9 mouse cellular contexts compared by ENCODE assay signal in genomic region chr13:53426507-53426906, GRCm38 (mm10). TPM values are rescaled to one million over a fixed set of nuclear protein-coding genes. Genes with fewer than 3 reads are reported as not detected.
DNase-seq lines count a peak whose midpoint lies in the region; ATAC-seq and TF ChIP-seq lines count a peak whose summit lies in the region.
"Had no signal": no experiment of that assay in that cellular context is flagged by ENCODE, and none has a peak within 500 bp of the region (broad histone marks: within the 10 kb centered on the region; RNA-seq: fewer than 3 reads in every experiment).

No protein-coding gene starts in this region.

- no peaks in the 10 kb centered on the region for H3K4me1 ChIP-seq in hindbrain, embryonic 14.5 days (replicated peaks; ENCODE audit: control insufficient read depth, insufficient read depth, low read length)
- no peaks in the 10 kb centered on the region for H3K4me1 ChIP-seq in hindbrain, embryonic 12.5 days
- H3K4me1 ChIP-seq in stomach, postnatal 0 days (replicated peaks; ENCODE audit: control insufficient read depth, insufficient read depth), result no peaks in the 10 kb centered on the region

- H3K27me3 ChIP-seq in hindbrain, embryonic 14.5 days (ENCODE audit: control insufficient read depth, insufficient read depth, low read length), result no peaks in the 10 kb centered on the region
- no peaks in the 10 kb centered on the region for H3K27me3 ChIP-seq in hindbrain, embryonic 12.5 days
- no peaks in the 10 kb centered on the region for H3K27me3 ChIP-seq in stomach, postnatal 0 days (ENCODE audit: control insufficient read depth, insufficient read depth, low read length)
- H3K27me3 ChIP-seq: embryonic facial prominence, embryonic 15.5 days had no signal

- intact Hi-C loops in heart, postnatal 10 days (cut with DNase I), result loop anchor here (2.0 kb wide), 1 partner anchor 318 kb away; no protein-coding TSS in a partner anchor
- intact Hi-C loops in left cerebral cortex, adult 2 months (cut with DNase I), result loop anchor here (2.0 kb wide), 1 partner anchor 316 kb away; no protein-coding TSS in a partner anchor

- no peaks in the 10 kb centered on the region for H3K9me3 ChIP-seq in hindbrain, embryonic 14.5 days (ENCODE audit: control insufficient read depth, low read length)
- no peaks in the 10 kb centered on the region; the same call in 1 of the 2 replicates for H3K9me3 ChIP-seq in hindbrain, embryonic 12.5 days (replicated peaks)
- no peaks in the 10 kb centered on the region for H3K9me3 ChIP-seq in stomach, postnatal 0 days (ENCODE audit: control insufficient read depth, low read length)
- H3K9me3 ChIP-seq: embryonic facial prominence, embryonic 15.5 days had no signal

- H3K36me3 ChIP-seq in hindbrain, embryonic 14.5 days (replicated peaks; ENCODE audit: control insufficient read depth, insufficient read depth), result no peaks in the 10 kb centered on the region
- no peaks in the 10 kb centered on the region for H3K36me3 ChIP-seq in hindbrain, embryonic 12.5 days
- no peaks in the 10 kb centered on the region for H3K36me3 ChIP-seq in stomach, postnatal 0 days (ENCODE audit: control insufficient read depth, insufficient read depth, low read length)
- H3K36me3 ChIP-seq: embryonic facial prominence, embryonic 15.5 days had no signal

- no peak overlapping the region for H3K27ac ChIP-seq in hindbrain, embryonic 14.5 days
- H3K27ac ChIP-seq in hindbrain, embryonic 12.5 days, result no peak overlapping the region
- H3K27ac ChIP-seq in left cerebral cortex, adult 2 months, result no peak overlapping the region
- no peak overlapping the region for H3K27ac ChIP-seq in stomach, postnatal 0 days (replicated peaks)
- H3K27ac ChIP-seq: embryonic facial prominence, embryonic 15.5 days had no signal

- H3K4me2 ChIP-seq in hindbrain, embryonic 14.5 days (replicated peaks), result no peak overlapping the region
- no peak overlapping the region for H3K4me2 ChIP-seq in hindbrain, embryonic 12.5 days (replicated peaks)
- no peak overlapping the region for H3K4me2 ChIP-seq in stomach, postnatal 0 days (replicated peaks; ENCODE audit: low read depth)
- H3K4me2 ChIP-seq: embryonic facial prominence, embryonic 15.5 days had no signal

- no peak for TF ChIP-seq EP300 in stomach, postnatal 0 days (optimal IDR thresholded peaks at IDR 0.05)

- TF ChIP-seq CTCF in left cerebral cortex, adult 2 months (IDR thresholded peaks at IDR 0.05), result no peak; the same call in none of the 2 replicates
- TF ChIP-seq CTCF in stomach, postnatal 0 days (IDR thresholded peaks at IDR 0.05; ENCODE audit: low read depth), result peak; percentile 100

- no peak overlapping the region for H3K4me3 ChIP-seq in hindbrain, embryonic 14.5 days (replicated peaks; ENCODE audit: low read length)
- no peak overlapping the region for H3K4me3 ChIP-seq in hindbrain, embryonic 12.5 days
- no peak overlapping the region for H3K4me3 ChIP-seq in left cerebral cortex, adult 2 months
- no peak overlapping the region for H3K4me3 ChIP-seq in stomach, postnatal 0 days (ENCODE audit: low read depth, low read length)
- H3K4me3 ChIP-seq: embryonic facial prominence, embryonic 15.5 days had no signal

- no peak for ATAC-seq in hindbrain, embryonic 14.5 days (ENCODE audit: low FRiP score)
- ATAC-seq in hindbrain, embryonic 12.5 days (ENCODE audit: low FRiP score), result no peak
- ATAC-seq in monocyte, adult 5-6 weeks (replicated peaks; ENCODE audit: insufficient number of reproducible peaks, low FRiP score, low TSS enrichment, poor library complexity, severe bottlenecking), result peak; percentile 86
- ATAC-seq in stomach, postnatal 0 days (ENCODE audit: low FRiP score, low TSS enrichment), result 0 out of 2 replicates have a peak, but pooled peaks have one; percentile 63

- WGBS in hindbrain, embryonic 14.5 days, result 27% methylated on average over 7 of the region's 7 CpGs
- WGBS in hindbrain, embryonic 12.5 days, result 26% methylated on average over 7 of the region's 7 CpGs
- WGBS in stomach, postnatal 0 days, result 26% methylated on average over 7 of the region's 7 CpGs

- H3K9ac ChIP-seq in hindbrain, embryonic 14.5 days, result no peak overlapping the region
- H3K9ac ChIP-seq in hindbrain, embryonic 12.5 days, result no peak overlapping the region
- H3K9ac ChIP-seq in stomach, postnatal 0 days (ENCODE audit: low read length), result no peak overlapping the region
- H3K9ac ChIP-seq: embryonic facial prominence, embryonic 15.5 days had no signal

- DNase-seq in hindbrain, embryonic 14.5 days (ENCODE audit: low spot score), result peak; percentile 82
- peak; percentile 93 for DNase-seq in adrenal gland, postnatal 14 days
- DNase-seq in embryo, embryonic 11.5 days (ENCODE audit: low read depth, low spot score), result peak; percentile 82
- peak; percentile 80 to 92 for DNase-seq in heart, postnatal 10 days
- DNase-seq in left cerebral cortex, adult 2 months (ENCODE audit: extremely low spot score in 1 of 2, low spot score in 2 of 2), result peak; percentile 71 to 77
- DNase-seq in stomach, postnatal 0 days (ENCODE audit: low spot score), result peak; percentile 87

RNA-seq across cellular contexts. Expression of gene Msx2, which starts 46.4 kb away (rescaled TPM):
- 1.9 and 2.9 TPM in 2 replicates for polyA plus RNA-seq in hindbrain, embryonic 14.5 days (2014; fragmentation: Nextera tagmentation; extraction: Ambion mirVana)
- polyA plus RNA-seq in hindbrain, embryonic 12.5 days (2016; fragmentation: Nextera tagmentation; extraction: Ambion mirVana), result 60.3 and 65.2 TPM in 2 replicates
- 0.63 and 0.68 TPM in 2 replicates for total RNA-seq in adrenal gland, postnatal 14 days (2021)
- total RNA-seq in heart, postnatal 10 days (2021), result 1 to 10 TPM in 1 of 2 experiments, under 1 TPM in 1; 0.79 to 1.1 TPM
- under 1 TPM; 0.23 to 0.50 TPM for total RNA-seq in left cerebral cortex, adult 2 months (2021)
- not detected in 3 replicates for total RNA-seq in monocyte, adult 5-6 weeks (2017)
- polyA plus RNA-seq in stomach, postnatal 0 days (2015; fragmentation: Nextera tagmentation; extraction: Ambion mirVana), result 2.0 and 2.3 TPM in 2 replicates

RNA-seq across cellular contexts. Expression of gene Sptlc1, which starts 49.3 kb away (rescaled TPM):
- polyA plus RNA-seq in hindbrain, embryonic 14.5 days (2014; fragmentation: Nextera tagmentation; extraction: Ambion mirVana), result 28.4 and 29.3 TPM in 2 replicates
- 34.7 and 35.5 TPM in 2 replicates for polyA plus RNA-seq in hindbrain, embryonic 12.5 days (2016; fragmentation: Nextera tagmentation; extraction: Ambion mirVana)
- 40.4 and 40.8 TPM in 2 replicates for total RNA-seq in adrenal gland, postnatal 14 days (2021)
- 10 to 100 TPM; 17.9 to 18.1 TPM for total RNA-seq in heart, postnatal 10 days (2021)
- total RNA-seq in left cerebral cortex, adult 2 months (2021), result 10 to 100 TPM; 27.7 to 28.4 TPM
- 59.4 to 86.7 TPM (median 74.0 TPM) in 3 replicates for total RNA-seq in monocyte, adult 5-6 weeks (2017)
- polyA plus RNA-seq in stomach, postnatal 0 days (2015; fragmentation: Nextera tagmentation; extraction: Ambion mirVana), result 37.3 and 38.8 TPM in 2 replicates

Comparison
In these comparisons a context has a peak if more than half of its experiments do, and no peak if none do; other contexts are left out.
1. ATAC-seq: peak in monocyte, adult 5-6 weeks (single experiment) and stomach, postnatal 0 days (single experiment); none in hindbrain, embryonic 14.5 days (single experiment) and hindbrain, embryonic 12.5 days (single experiment).
2. Peak in every context shown above with its lines, with median percentiles within 50 percentile points of each other: DNase-seq.